Mouse (Mus musculus) midbrain, embryonic 14.5 days (tissue): ENCODE measurements around the gene Dmrt2. TPM values are rescaled to one million over a fixed set of nuclear protein-coding genes. Genes with fewer than 3 reads are reported as not detected.

Experiments
- polyA plus RNA-seq: library from polyadenylated mRNA; unstranded; fragments of >200 nt; fragmentation: Nextera tagmentation; extraction: Ambion mirVana; gene quantifications from 2 replicates; pipeline ENCODE4 v1.2.1, GENCODE M21; 2014

Gene Dmrt2
- polyA plus RNA-seq, 1 experiment from 2014 or later, result not detected

Other genes with a start within 250 kb of the Dmrt2 start
- gene Dmrt1, start 166.8 kb upstream of the Dmrt2 start, polyA plus RNA-seq, result not detected in 2 replicates
- 0.54 TPM in 1 of 2 replicates, not detected in the other for gene Dmrt3, start 62.1 kb upstream of the Dmrt2 start, polyA plus RNA-seq